Mouse (Mus musculus) bone marrow macrophage, adult 2 months (primary cell): ENCODE results near the gene Exoc6. TPM values are rescaled to one million over a fixed set of nuclear protein-coding genes. Genes with fewer than 3 reads are reported as not detected.

Experiments
- H3K27ac ChIP-seq: 2 replicates; pipeline ENCODE4 v1.5.1; 2012; ENCODE audit warnings: low read depth, low read length; ENCODE audit not compliant: insufficient read depth
- H3K4me1 ChIP-seq: 2 replicates; pipeline ENCODE4 v1.6.1; 2012; ENCODE audit warnings: low read length; ENCODE audit not compliant: control insufficient read depth, insufficient read depth
- H3K4me3 ChIP-seq: 2 replicates; pipeline ENCODE4 v1.5.1; 2012; ENCODE audit warnings: mild to moderate bottlenecking, low read length, moderate library complexity; ENCODE audit not compliant: insufficient read depth
- CTCF ChIP-seq: IDR thresholded peaks from 2 replicates; pipeline ENCODE4 v1.5.1; 2012; ENCODE audit warnings: low read depth, mild to moderate bottlenecking, low read length, moderate library complexity
- POLR2A ChIP-seq: IDR thresholded peaks from 2 replicates; pipeline ENCODE4 v1.6.1; 2012; ENCODE audit warnings: mild to moderate bottlenecking, low read depth, low read length, borderline replicate concordance
- polyA plus RNA-seq: library from polyadenylated mRNA; stranded (reverse); fragments of >200 nt; gene quantifications from 2 replicates; pipeline ENCODE4 v1.2.4, GENCODE M21; 2012; ENCODE audit not compliant: missing spikeins, insufficient read depth, insufficient read length

The Exoc6 gene
- polyA plus RNA-seq, 1 experiment: 26.6 TPM

DNA sequence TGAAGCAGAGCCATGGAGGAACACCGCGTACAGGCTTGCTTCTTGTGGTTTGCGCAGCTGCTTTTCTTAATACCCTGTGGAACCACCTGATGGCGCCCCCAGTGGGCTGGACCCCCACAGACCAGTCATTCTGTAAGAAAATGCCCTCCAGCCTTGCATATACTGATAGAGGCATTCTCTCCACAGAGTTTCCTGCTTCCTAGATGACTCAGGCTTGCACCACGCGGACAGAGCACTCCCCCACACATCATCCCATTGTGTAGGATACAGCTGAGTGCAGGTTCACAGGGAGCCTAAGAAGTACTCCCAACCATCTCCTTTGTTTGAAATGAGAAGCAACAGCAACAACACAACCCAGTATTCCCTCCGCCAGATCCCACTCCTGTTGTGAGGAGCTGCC, 59.8 kb downstream of the Exoc6 start:
- TF ChIP-seq CTCF: no peak
- no peak for TF ChIP-seq POLR2A
- Histone ChIP-seq H3K27ac (no peak overlapping the region), H3K4me1 (peaks cover 8% of the 10 kb centered on the region)

DNA sequence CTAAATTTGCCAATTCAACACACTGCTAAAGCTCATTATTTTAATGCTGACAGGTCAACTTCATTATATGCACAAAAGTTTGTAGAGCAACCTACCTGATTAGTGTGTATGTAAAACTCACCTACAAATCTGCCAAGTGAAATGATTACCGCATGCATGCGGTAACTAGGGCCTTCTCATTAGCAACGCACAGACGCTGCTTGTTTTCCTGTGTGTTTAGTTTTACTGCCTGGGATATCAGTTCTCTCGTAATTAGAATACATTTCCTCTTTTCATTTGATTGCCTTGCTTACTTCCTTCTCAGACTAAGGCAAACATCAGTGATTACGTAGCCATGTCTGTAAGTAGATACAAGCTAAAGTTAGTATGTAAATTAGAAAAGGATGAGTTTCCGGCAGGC, 62.7 kb downstream of the Exoc6 start:
- TF ChIP-seq CTCF (no peak), POLR2A (no peak)
- H3K4me1 ChIP-seq: peaks cover 8% of the 10 kb centered on the region
- H3K27ac ChIP-seq: no peak overlapping the region
- no peak overlapping the region for H3K4me3 ChIP-seq

More for the DNA sequence above, 59.8 kb downstream of the Exoc6 start:
- H3K4me3 ChIP-seq: no peak overlapping the region

DNA sequence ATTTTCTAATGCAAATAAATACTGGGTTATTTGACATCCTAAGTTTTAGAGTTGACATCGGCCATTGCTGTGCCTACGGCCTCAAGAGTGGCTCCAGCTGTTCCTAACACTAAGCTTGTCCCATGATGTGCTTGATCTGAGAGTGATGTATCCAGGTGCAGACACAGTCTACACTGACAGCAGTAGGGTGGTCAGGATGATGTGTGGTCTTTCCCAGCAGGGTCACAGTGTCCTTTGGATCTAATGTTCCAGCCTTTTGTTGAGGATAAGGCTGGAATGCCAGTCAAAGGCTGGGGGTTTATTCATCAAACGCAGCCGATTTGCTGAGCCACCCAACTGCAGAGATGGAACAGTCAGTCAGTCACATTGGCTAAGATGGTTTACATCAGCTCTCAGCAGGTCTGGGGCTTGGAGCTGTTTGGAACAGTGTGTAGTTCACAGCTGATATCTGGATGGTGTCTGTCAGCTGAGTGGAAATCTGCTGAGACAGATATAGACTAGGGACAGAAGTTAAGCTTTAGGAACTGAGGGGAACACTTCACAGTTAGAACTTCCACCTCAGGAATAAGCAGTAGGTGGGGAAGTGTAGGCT, 64.9 kb downstream of the Exoc6 start:
- Histone ChIP-seq H3K27ac (no peak overlapping the region), H3K4me1 (peaks cover 8% of the 10 kb centered on the region), H3K4me3 (no peak overlapping the region)
- no peak for TF ChIP-seq CTCF

DNA sequence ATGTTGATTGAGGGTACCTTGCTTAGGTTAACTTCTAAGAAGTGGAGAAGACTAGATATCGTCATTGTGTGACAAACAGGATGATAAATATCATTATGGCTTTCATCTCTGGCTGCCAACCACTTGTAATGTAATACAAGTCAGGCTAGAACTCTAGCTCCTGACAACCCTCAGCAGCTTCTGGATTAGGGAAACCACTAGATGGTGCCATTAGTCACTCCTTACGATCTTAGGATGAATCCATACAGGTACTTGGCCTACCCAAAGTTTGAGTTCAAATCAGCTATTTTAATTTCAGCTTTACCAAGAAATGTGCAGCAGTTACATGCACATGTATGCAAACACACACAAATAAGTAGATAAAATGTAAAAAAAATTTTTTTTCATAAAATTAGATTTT, 97.8 kb downstream of the Exoc6 start:
- no peak for TF ChIP-seq POLR2A
- no peak for TF ChIP-seq CTCF
- 0 out of 2 replicates have a peak, but pooled peaks cover 4% of the 10 kb centered on the region for H3K4me1 ChIP-seq
- no peak overlapping the region for H3K4me3 ChIP-seq
- no peak overlapping the region for H3K27ac ChIP-seq

DNA sequence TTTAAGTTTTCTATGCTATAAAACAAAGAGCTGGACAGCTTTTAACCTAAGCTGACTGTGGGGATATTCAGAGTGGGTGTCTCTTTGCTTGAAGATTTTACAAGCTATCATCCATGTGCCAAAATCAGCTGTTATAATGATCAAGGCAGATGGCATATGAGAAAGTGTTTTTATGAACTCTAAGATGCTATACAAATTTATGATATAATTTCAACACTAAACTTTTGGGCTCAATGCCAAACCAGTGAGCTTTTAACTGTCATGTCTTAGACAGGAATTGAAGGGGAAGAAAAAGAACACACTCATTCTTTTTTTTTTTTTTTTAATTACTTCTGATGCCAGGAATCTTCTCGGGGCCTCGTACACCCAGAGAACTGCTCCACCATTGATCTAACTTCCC, 100.3 kb downstream of the Exoc6 start:
- TF ChIP-seq CTCF: no peak
- no peak for TF ChIP-seq POLR2A
- Histone ChIP-seq H3K4me3 (no peak overlapping the region), H3K27ac (no peak overlapping the region), H3K4me1 (0 out of 2 replicates have a peak, but pooled peaks cover 4% of the 10 kb centered on the region)

DNA sequence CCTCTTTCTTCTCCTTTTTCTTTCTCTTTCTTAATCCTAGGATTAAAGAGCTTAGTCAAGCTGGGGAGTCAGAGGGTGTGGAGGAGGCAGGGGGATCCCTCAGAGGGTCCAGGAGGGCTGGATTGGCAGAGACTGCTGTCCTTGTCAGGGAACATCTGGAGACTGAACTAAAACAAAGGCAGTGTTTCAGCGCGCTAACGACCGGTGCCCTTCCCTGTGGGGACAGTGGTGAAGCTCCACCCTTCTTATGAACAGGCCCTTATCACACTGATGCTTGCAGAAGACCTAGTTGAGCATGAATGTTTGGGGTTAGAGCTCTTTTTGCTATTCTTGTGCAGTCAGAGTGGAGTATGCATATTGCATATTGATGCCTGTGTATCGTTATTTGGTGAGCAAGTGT, 103.8 kb downstream of the Exoc6 start:
- H3K4me1 ChIP-seq: 0 out of 2 replicates have a peak, but pooled peaks cover 4% of the 10 kb centered on the region
- no peak for TF ChIP-seq CTCF
- TF ChIP-seq POLR2A: no peak
- H3K27ac ChIP-seq: no peak overlapping the region
- H3K4me3 ChIP-seq: no peak overlapping the region

DNA sequence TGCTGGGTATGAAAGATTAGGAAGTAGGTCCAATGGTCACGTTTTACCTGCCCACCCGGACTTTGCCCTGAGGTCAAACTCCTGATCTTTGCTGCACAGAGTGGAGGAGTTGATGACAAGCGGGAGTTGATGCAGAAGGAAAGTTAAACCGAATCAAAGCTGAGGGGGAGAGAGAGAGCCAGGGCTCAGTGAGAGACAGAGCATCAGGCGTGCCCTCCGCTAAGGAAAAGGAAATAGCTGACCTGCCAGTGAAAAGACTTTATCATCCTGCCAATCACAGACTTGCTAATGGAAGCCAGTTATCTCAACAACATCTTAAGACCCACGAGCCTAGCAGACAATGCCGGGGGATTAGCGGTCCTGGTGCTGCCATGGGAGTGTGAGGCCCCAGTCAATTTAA, 106.2 kb downstream of the Exoc6 start:
- TF ChIP-seq CTCF (no peak), POLR2A (no peak)

DNA sequence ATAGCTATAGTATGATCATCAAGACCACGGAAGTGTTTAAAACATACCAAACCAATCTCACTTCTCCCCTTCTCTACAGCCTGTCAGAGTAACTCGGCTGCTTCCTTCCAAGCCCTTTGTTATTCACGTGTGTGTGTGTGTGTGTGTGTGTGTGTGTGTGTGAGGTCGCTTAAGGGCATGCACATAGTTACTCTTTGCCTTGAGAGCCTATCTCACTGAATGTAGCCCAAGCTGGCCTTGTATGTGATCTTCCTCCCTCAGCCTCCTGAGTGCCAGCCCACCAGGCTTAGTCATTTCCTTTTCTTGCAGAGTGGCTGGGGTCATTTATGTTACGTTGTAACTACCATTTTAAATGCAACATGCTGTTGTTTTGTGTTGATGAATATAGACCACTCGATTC, 115.0 kb downstream of the Exoc6 start:
- peaks cover 4% of the 10 kb centered on the region for H3K4me1 ChIP-seq
- no peak overlapping the region for H3K4me3 ChIP-seq
- no peak overlapping the region for H3K27ac ChIP-seq
- TF ChIP-seq CTCF (no peak), POLR2A (no peak)

More for the DNA sequence above, 106.2 kb downstream of the Exoc6 start:
- H3K27ac ChIP-seq: no peak overlapping the region
- H3K4me1 ChIP-seq: no peaks in the 10 kb centered on the region
- no peak overlapping the region for H3K4me3 ChIP-seq

DNA sequence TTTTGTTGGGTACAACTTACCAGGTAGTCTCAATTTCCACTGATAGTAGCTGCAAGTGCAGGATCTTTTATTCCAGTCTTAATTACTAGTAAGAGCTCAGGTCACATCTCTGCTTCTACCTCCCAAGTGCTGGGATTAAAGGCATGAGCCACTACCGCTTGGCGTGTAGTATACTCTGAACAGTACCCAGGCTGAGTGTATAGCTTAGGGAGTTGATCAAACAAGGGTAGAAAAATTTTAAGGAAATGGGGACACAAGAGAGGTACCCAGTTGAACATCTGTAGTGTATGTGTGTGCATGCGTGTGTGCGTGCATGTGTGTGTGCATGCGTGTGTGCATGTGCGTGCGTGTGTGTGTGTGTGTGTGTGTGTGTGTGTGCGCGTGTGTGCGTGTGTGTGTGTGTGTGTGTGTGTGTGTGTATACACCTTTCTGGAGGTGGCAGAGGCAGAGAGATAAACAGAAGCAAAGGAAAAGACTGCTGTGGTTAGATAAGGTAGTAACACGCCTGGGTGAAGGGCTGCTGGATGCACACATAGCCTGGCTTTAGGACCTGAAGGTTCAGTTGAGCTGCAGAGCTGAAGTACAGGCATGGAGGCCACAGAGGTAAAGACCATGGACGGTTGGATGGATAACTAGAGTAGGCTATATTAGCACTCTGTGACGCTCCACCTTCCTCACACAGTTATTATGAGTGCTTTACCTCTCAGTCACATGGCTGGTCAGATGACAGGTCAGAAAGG, 117.8 kb downstream of the Exoc6 start:
- H3K27ac ChIP-seq: no peak overlapping the region
- TF ChIP-seq POLR2A (no peak), CTCF (no peak)
- no peak overlapping the region for H3K4me3 ChIP-seq
- H3K4me1 ChIP-seq: peaks cover 7% of the 10 kb centered on the region

DNA sequence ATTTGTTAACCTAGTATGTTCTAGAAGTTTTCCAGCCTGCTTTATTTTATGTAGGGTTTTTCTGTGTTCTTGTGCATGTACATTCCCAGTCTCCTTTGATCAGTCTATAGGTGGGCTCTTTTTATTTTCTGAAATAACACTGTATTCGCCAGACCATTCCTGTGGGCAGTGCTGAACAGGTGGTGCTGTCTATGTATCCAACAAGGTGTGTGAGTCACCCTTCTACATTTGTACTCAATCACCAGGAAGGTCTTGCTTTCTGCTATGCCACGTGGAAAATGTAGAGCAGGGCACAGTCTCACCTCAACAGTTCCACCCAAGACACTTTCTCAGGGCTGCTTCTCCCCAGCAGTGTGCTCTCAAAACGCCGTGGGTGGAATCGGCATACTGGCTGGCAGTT, 118.4 kb downstream of the Exoc6 start:
- no peak for TF ChIP-seq CTCF
- TF ChIP-seq POLR2A: no peak
- Histone ChIP-seq H3K4me1 (peaks cover 11% of the 10 kb centered on the region), H3K4me3 (no peak overlapping the region), H3K27ac (no peak overlapping the region)
